Mouse (Mus musculus): Measurements from ENCODE around the gene Rptor. TPM values are rescaled to one million over a fixed set of nuclear protein-coding genes. Genes with fewer than 3 reads are reported as not detected.
A peak's percentile ranks its signal among the peaks of the same experiment; 100 is the strongest.

The Rptor gene
- polyA plus RNA-seq, 1 experiment from 2014 or later = 6.4 TPM

DNA sequence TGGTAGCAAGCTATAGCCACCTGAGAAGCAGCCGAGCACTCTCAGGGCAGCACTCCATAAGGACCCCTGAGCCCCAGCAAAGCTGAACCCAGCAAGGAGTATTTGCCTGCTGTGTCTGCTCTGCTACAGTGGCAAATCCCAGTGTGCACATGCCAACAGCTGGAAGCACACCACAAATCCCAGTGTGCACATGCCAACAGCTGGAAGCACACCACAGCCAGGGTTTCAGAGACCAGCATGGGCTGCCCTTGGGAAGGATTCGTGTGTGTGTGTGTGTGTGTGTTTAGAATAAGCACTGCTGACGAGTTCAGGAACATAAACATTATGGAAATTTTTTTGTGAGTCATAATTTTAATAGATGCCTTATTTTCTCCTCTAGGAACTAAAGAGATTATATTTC is 265.4 kb downstream of the Rptor start:
- Histone ChIP-seq H3K4me2 (no peak overlapping the region), H3K27ac (no peak overlapping the region), H3K9me3 (replicated peaks) (no peaks in the 10 kb centered on the region), H3K9ac (no peak overlapping the region), H3K36me3 (peaks cover 48% of the 10 kb centered on the region), H3K27me3 (no peaks in the 10 kb centered on the region), H3K4me1 (replicated peaks) (peaks cover 4% of the 10 kb centered on the region; the same call in 1 of the 2 replicates), H3K4me3 (no peak overlapping the region)
- 83% methylated on average over 3 of the region's 3 CpGs for WGBS
- ATAC-seq (replicated peaks; ENCODE audit: insufficient number of reproducible peaks, insufficient read depth, low FRiP score, low read depth) = no peak

DNA sequence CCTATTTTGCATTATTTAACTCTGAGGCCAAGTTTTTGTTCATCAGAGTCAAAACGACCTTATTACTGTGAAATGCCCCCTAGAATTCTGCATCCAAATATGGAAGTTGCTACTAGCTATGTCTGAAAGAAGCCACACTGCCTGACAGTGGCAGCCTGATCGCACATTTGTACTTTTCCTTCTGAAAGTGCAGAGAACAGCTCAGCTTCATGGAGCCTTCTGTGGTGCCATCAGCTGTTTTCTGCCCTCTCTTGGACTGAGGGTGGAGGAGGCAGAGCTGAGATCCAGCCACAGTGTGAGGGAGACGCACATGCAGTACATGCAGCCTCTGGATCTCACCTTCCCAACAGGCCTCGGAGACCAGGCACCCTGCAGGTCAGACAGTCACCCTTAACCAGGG is 265.9 kb downstream of the Rptor start:
- Histone ChIP-seq H3K36me3 (peaks cover 52% of the 10 kb centered on the region), H3K4me3 (no peak overlapping the region), H3K9me3 (replicated peaks) (no peaks in the 10 kb centered on the region), H3K27ac (no peak overlapping the region), H3K4me2 (no peak overlapping the region), H3K9ac (no peak overlapping the region), H3K4me1 (replicated peaks) (no peaks in the 10 kb centered on the region; the same call in 1 of the 2 replicates), H3K27me3 (no peaks in the 10 kb centered on the region)
- ATAC-seq (replicated peaks; ENCODE audit: insufficient number of reproducible peaks, insufficient read depth, low FRiP score, low read depth) = no peak
- 75% methylated on average over 4 of the region's 4 CpGs for WGBS

DNA sequence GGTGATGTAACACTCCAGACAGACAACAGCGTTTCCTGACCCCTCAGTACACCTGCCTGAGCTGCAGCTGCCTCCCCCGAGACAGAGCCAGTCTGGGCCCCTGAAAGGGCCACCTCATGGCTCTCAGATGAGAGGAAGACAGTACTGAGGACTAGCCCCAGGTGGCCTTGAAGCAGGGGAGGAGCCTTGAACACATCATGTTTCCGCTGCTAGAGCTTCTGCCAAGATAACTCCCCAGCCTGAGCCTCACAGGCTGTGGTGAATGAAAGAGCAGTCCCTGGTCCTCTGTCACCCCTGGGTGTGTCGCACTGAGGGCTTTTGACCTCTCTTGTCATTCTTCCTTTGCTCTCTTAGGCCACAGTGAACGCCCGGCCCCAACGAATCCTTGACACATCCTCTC is 268.4 kb downstream of the Rptor start:
- ATAC-seq (replicated peaks; ENCODE audit: insufficient number of reproducible peaks, insufficient read depth, low FRiP score, low read depth) = no peak
- no peaks in the 10 kb centered on the region for H3K9me3 ChIP-seq (replicated peaks)
- no peak overlapping the region for H3K27ac ChIP-seq
- H3K4me3 ChIP-seq = no peak overlapping the region
- no peaks in the 10 kb centered on the region for H3K27me3 ChIP-seq
- H3K4me1 ChIP-seq (replicated peaks) = no peaks in the 10 kb centered on the region
- peaks cover 63% of the 10 kb centered on the region for H3K36me3 ChIP-seq
- H3K9ac ChIP-seq = no peak overlapping the region
- WGBS = 70% methylated on average over 7 of the region's 7 CpGs
- no peak overlapping the region for H3K4me2 ChIP-seq

DNA sequence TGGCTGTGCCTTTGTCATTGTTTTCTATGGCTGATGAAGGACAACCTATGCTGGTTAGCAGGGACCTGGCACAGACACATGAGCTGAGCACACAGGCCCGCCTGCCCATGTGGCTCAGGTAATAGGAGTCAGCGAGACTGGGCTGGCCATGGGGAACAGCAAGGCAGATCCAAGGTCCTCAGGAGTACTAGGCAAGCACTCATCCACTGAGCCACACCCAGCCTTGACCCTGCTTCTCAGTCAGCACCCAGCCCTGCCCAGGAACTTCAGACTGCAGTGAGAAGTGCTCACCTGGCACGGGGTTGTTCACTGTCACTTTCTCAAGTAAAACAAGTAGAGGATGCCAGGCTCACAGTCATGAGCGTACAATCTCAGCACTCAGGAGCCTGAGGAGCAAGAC is 270.9 kb downstream of the Rptor start:
- Histone ChIP-seq H3K9me3 (replicated peaks) (no peaks in the 10 kb centered on the region), H3K27me3 (no peaks in the 10 kb centered on the region), H3K9ac (no peak overlapping the region), H3K4me2 (no peak overlapping the region), H3K27ac (no peak overlapping the region), H3K4me3 (no peak overlapping the region), H3K4me1 (replicated peaks) (no peaks in the 10 kb centered on the region), H3K36me3 (peaks cover 67% of the 10 kb centered on the region)
- ATAC-seq (replicated peaks; ENCODE audit: insufficient number of reproducible peaks, insufficient read depth, low FRiP score, low read depth) = no peak
- 96% methylated on average over 4 of the region's 4 CpGs for WGBS

DNA sequence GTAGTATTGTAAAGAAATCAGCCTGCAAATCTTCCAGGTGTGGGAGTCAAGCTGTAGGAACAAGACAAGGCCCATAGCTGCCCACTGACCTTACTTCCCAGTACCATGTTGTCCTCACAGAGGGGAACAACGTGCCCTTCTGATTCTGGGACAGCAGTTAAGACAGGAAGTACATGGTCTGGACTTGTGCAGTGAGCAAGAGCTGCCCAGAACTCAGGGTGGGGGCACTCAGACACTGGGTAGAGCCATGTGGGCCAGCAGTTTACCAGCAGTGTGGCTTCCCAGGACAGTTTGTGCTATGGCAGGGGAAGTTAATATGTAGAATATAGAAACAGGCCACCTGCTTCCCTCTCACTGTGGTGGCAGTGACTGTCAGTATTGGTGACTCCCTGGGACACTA is 272.1 kb downstream of the Rptor start:
- Histone ChIP-seq H3K9ac (no peak overlapping the region), H3K4me2 (no peak overlapping the region), H3K4me1 (replicated peaks) (no peaks in the 10 kb centered on the region), H3K9me3 (replicated peaks) (no peaks in the 10 kb centered on the region), H3K36me3 (peaks cover 64% of the 10 kb centered on the region), H3K4me3 (no peak overlapping the region), H3K27ac (no peak overlapping the region), H3K27me3 (no peaks in the 10 kb centered on the region)
- no peak for ATAC-seq (replicated peaks; ENCODE audit: insufficient number of reproducible peaks, insufficient read depth, low FRiP score, low read depth)
- 75% methylated on average over 1 of the region's 1 CpGs for WGBS

DNA sequence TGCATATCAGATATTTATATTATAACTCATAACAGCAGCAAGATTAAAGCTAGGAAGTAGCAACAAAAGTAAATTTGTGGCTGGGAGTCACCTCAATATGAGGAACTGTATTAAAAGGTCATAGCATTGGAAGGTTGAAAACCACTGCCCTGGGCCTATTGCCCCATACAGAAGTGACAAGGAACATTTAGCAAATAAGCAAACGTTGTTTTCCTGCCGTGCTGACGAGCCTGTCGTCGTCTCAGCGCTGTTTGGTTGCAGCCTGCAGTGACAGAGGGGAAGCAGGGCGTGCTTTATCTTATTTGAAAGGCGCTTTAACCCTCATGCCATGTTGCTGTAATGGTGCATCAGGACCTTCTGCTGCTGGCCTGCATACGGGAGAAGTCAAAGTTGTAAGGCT is 273.0 kb downstream of the Rptor start:
- no peak overlapping the region for H3K4me2 ChIP-seq
- no peaks in the 10 kb centered on the region for H3K9me3 ChIP-seq (replicated peaks)
- WGBS = 72% methylated on average over 9 of the region's 9 CpGs
- no peak overlapping the region for H3K27ac ChIP-seq
- H3K27me3 ChIP-seq = no peaks in the 10 kb centered on the region
- H3K4me3 ChIP-seq = no peak overlapping the region
- no peak overlapping the region for H3K9ac ChIP-seq
- H3K4me1 ChIP-seq (replicated peaks) = no peaks in the 10 kb centered on the region
- peaks cover 62% of the 10 kb centered on the region for H3K36me3 ChIP-seq
- no peak for ATAC-seq (replicated peaks; ENCODE audit: insufficient number of reproducible peaks, insufficient read depth, low FRiP score, low read depth)

DNA sequence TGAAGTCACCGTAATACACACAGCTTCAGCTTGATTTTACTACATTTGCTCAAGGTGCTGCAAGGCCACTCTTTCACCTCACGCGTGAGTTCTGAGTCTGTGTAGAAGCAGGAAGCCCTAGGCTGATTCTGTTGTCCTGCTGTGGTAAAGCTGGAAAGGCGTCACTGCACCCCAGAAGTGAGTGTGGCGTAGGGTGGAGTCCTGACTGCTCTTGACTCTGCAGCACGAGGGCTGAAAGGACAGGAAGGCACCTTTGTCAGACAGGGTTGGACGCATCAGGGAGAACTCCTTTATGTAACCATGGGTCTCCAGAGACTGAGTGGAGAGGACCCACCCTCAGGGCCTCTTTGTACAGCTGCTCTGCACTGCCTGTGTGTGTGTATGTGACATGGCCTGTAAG is 274.4 kb downstream of the Rptor start:
- ATAC-seq (replicated peaks; ENCODE audit: insufficient number of reproducible peaks, insufficient read depth, low FRiP score, low read depth) = no peak
- no peaks in the 10 kb centered on the region for H3K4me1 ChIP-seq (replicated peaks)
- WGBS = 86% methylated on average over 7 of the region's 7 CpGs
- H3K9me3 ChIP-seq (replicated peaks) = no peaks in the 10 kb centered on the region
- H3K27ac ChIP-seq = no peak overlapping the region
- H3K27me3 ChIP-seq = no peaks in the 10 kb centered on the region
- peaks cover 52% of the 10 kb centered on the region for H3K36me3 ChIP-seq
- no peak overlapping the region for H3K4me3 ChIP-seq
- H3K4me2 ChIP-seq = no peak overlapping the region
- no peak overlapping the region for H3K9ac ChIP-seq

DNA sequence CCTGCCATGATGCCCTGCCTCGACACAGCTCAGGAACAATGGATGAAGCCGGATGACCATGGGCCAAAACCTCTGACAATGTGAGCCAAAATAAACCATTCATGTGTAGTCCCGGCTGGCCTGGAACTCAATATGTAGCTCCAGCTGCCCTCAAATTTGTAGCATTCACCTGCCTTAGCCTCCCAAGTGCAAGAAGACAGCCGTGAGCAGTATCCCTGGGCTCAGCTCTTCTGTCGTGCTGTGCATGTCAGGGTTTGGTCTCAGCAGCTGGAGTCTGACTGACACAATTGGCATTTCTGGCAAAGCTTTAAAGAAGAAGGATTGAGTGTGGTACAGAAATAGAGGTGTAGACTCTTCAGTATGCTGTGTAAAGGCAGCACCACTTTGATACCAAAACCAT is 276.9 kb downstream of the Rptor start:
- H3K9me3 ChIP-seq (replicated peaks) = no peaks in the 10 kb centered on the region
- no peak overlapping the region for H3K9ac ChIP-seq
- H3K27me3 ChIP-seq = no peaks in the 10 kb centered on the region
- WGBS = 80% methylated on average over 5 of the region's 5 CpGs
- H3K4me3 ChIP-seq = no peak overlapping the region
- H3K4me1 ChIP-seq (replicated peaks) = peaks cover 8% of the 10 kb centered on the region; the same call in 1 of the 2 replicates
- H3K4me2 ChIP-seq = no peak overlapping the region
- ATAC-seq (replicated peaks; ENCODE audit: insufficient number of reproducible peaks, insufficient read depth, low FRiP score, low read depth) = no peak
- H3K36me3 ChIP-seq = peaks cover 28% of the 10 kb centered on the region
- no peak overlapping the region for H3K27ac ChIP-seq

DNA sequence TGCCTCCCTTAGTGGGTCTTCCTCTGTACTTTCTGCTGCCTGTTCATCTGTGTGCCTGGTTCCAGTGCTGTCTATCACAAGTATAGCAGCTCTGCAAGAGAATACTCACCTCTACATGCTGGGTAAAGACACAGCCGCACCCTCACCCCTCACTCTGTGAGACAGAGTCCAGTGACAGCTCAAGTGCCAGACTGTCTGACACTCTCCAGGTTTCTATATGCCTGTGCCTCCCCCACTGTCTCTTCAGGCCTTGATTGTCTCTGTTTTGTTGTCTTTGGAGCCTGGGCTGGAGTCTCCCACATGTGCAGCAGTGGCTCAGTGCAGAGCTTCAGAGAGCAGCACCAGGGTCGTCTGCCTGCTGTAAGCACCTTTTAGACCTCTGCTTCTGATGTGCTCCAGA is 280.9 kb downstream of the Rptor start:
- peak; percentile 50 for ATAC-seq (replicated peaks; ENCODE audit: insufficient number of reproducible peaks, insufficient read depth, low FRiP score, low read depth)
- H3K9ac ChIP-seq = no peak overlapping the region
- H3K4me3 ChIP-seq = no peak overlapping the region
- no peaks in the 10 kb centered on the region for H3K27me3 ChIP-seq
- H3K27ac ChIP-seq = peak overlapping the region; percentile 6; the same call in 1 of the 2 replicates
- H3K36me3 ChIP-seq = peaks cover 35% of the 10 kb centered on the region
- H3K9me3 ChIP-seq (replicated peaks) = no peaks in the 10 kb centered on the region
- H3K4me2 ChIP-seq = no peak overlapping the region
- H3K4me1 ChIP-seq (replicated peaks) = peaks cover 8% of the 10 kb centered on the region; the same call in 1 of the 2 replicates
- WGBS = 33% methylated on average over 2 of the region's 2 CpGs

DNA sequence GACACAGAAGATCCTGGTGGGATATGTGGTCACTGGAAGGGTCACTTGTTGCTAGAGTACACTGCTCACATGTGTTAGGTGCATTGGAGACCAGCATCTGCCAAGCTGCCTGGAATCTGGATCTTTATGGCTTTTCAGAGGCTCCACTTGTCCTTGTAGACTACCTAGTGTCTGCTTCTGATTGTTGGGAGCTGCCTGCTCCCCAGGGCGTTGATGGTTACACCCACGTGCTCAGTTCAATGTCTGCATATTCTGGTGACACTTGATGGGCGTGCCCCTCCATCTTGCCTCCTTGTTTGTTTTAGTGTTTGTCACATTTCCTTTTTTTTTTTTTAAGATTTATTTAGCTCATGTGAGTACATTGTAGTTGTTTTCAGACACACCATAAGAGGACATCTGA is 287.3 kb downstream of the Rptor start:
- Histone ChIP-seq H3K4me1 (replicated peaks) (no peaks in the 10 kb centered on the region), H3K4me3 (no peak overlapping the region), H3K27ac (no peak overlapping the region), H3K9me3 (replicated peaks) (no peaks in the 10 kb centered on the region), H3K27me3 (no peaks in the 10 kb centered on the region), H3K36me3 (peaks cover 57% of the 10 kb centered on the region), H3K4me2 (no peak overlapping the region), H3K9ac (no peak overlapping the region)
- 84% methylated on average over 3 of the region's 3 CpGs for WGBS
- ATAC-seq (replicated peaks; ENCODE audit: insufficient number of reproducible peaks, insufficient read depth, low FRiP score, low read depth) = no peak

DNA sequence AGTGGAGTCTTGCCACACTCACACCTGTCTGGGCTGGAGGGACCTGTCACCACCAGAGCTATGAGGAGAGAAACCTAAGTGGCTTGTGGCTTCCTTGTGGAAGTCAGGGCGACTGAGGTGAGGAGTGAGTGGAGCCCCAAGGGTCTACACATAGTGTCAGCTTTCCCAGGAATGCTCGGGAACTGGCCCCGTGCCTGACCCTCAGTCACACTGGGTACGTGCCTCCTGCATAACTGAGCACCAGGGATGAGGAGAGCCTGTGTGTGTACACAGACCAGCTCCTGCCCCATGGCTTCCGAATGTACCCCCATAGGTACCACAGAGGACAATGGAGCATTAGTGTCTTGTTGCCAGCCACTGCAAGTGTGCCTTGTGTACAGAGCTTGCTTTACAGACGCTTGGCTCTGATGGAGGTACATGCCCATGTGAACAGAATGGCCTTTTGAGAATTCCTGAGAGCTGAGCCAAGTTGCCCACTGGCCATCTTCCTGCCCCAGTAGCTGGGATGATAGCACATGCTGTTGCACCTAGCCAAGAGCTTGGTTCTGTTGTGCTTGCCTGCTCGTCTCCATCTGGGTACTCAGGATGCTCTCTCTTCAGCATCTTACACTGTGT is 289.0 kb downstream of the Rptor start:
- H3K9me3 ChIP-seq (replicated peaks) = no peaks in the 10 kb centered on the region
- H3K27me3 ChIP-seq = no peaks in the 10 kb centered on the region
- H3K4me1 ChIP-seq (replicated peaks) = no peaks in the 10 kb centered on the region
- ATAC-seq (replicated peaks; ENCODE audit: insufficient number of reproducible peaks, insufficient read depth, low FRiP score, low read depth) = no peak
- H3K4me3 ChIP-seq = no peak overlapping the region
- no peak overlapping the region for H3K9ac ChIP-seq
- no peak overlapping the region for H3K27ac ChIP-seq
- WGBS = 86% methylated on average over 7 of the region's 7 CpGs
- H3K36me3 ChIP-seq = peaks cover 49% of the 10 kb centered on the region
- no peak overlapping the region for H3K4me2 ChIP-seq

DNA sequence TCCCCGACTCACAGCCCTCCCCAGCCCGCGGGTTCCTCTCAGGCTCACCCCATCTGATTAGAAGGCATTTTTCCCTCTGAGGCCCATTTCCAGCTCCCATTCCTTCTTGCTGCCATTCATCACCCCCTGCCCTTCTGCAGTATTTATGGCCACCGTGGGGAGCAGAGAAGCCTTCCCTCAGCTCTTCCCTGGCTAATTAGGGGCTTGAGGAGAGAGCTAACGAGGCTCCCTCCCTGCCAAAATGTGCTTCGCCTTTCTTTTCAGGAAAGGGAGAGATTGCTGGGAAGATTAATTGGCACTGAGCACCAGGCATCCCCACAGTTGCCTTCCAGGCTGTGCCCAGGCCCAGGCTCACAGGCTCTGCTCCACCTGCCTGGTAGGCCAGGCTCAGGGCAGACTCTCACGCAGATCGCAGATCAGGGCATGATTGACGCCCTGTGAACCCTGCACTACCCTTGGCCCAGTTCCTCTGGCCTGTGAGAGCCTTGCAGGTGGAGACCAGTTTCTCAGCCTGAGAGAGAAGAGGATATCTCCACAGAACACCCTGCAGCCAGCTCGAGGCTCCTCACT is 291.0 kb downstream of the Rptor start:
- Histone ChIP-seq H3K36me3 (peaks cover 57% of the 10 kb centered on the region), H3K4me3 (no peak overlapping the region), H3K9ac (no peak overlapping the region), H3K9me3 (replicated peaks) (no peaks in the 10 kb centered on the region), H3K27me3 (no peaks in the 10 kb centered on the region), H3K4me1 (replicated peaks) (no peaks in the 10 kb centered on the region), H3K4me2 (no peak overlapping the region), H3K27ac (no peak overlapping the region)
- no peak for ATAC-seq (replicated peaks; ENCODE audit: insufficient number of reproducible peaks, insufficient read depth, low FRiP score, low read depth)
- 69% methylated on average over 10 of the region's 10 CpGs for WGBS
